Mouse (Mus musculus): ENCODE data around the gene Pcsk2.
A peak's percentile ranks its signal among the peaks of the same experiment; 100 is the strongest.

Gene Pcsk2

DNA sequence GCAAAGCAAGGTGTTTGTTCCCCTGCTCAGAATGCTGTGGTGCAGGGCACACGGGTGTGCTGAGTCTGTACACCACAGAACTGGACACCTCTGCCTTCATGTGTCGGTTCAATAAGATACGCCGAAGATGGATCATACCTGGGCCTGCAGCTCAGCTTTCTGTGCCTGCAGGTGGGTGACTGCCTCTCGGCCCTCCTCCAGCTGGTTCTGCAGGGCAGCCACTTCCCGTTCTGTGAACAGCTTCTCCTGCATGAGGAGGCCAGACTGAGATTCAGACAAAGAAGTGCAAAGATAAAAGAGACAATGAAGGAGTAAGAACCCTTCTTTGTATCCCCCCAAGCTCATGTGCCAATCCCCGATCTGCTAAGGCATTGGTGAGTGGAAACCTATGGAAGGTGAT, 295.6 kb downstream of the Pcsk2 start:
- DNase-seq = no peak

DNA sequence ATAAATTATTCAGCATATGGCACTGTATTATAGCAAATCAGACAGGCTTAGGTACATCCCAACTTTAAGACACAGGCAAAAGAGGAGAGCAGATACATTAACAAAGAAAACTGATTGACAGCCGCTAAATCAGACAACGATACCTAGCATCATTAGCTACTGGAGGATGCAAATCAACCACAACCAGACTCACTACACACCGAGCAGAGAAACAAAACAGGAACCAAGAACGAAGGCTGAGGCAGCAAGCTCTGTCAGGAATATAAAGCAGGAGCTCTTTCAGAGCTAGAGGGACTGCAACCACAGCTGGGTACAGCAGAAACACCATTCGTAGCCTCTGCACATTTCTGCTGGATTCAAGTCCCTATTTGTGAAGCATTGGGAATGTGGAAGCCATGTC, 298.8 kb downstream of the Pcsk2 start:
- DNase-seq = no peak

DNA sequence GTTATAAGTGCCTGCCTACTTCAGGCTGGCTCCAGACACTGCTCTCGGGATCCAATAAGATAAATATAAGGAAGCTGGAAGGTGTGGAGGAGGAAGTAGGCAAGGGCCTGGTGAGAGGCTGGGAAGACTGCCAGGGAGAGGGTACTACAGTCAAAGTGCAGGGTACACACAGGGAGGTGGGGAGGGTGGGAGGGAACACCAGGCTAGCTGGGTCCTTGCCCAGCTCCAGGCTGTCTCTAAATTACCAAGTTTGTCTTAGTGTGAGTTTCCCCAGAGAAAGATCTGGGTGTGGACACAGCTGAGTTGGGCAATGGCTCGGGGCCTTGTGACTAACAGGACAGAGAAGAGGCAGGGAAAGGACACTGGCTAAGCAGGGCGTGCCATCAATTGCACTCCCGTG, 300.8 kb downstream of the Pcsk2 start:
- DNase-seq = peak; percentile 23

DNA sequence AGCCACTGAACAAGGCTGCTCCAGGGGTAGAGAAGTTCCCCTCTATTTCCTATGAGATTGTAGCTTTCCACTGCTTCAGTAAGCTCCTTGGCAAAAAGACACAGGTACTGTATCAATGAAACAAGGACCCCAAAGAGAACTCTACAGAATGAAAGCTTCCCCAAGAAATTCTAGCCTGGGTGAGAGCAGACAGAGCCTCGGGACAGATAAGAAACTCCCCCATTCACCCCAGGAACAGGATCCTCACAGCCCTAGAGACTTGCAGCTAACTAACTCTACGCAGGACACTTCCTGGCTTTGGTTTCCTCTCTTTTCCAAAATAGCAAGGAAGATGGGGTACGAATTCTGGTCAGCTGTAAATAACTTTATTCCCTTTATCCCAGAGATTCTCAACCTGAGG, 301.3 kb downstream of the Pcsk2 start:
- no peak for DNase-seq

DNA sequence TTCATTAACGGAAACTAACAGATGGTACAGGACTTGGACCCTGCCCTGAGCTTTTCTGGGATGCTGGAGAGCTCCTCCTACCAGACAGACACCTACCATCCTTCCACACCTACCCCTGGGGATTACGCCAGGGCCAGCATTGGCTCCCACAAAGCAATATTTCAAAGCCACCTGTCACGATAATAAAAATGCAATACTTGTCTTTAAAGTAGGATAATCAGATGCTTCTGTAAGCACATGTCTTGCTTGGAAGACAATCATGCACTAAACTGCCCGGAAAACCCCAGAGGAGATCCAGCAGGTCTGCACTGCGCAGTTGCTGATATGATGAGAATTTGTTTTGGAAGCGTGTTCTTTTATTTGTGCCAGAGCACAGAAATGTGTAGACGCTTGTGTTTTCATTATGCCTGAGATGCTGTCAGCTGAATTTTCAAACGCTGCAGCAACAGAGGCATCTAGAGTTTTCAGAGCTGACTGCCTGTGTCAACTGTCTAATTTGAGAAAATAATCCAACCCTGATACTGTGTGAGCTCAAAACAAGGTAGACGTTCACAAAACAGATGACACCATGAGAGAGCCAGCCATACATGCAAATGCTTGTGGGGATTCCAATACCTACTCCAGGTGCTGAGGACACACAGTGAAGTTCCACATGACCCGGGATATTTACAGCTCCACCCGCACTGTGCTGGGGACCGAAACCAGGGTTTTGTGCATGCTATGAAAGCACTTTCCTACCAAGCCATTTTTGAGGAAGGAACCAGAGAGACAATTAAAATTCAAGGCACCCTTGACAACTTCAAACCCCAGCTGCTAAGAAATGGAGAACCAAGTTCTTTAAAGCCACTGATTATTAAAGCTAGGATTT, 305.6 kb downstream of the Pcsk2 start:
- no peak for DNase-seq

DNA sequence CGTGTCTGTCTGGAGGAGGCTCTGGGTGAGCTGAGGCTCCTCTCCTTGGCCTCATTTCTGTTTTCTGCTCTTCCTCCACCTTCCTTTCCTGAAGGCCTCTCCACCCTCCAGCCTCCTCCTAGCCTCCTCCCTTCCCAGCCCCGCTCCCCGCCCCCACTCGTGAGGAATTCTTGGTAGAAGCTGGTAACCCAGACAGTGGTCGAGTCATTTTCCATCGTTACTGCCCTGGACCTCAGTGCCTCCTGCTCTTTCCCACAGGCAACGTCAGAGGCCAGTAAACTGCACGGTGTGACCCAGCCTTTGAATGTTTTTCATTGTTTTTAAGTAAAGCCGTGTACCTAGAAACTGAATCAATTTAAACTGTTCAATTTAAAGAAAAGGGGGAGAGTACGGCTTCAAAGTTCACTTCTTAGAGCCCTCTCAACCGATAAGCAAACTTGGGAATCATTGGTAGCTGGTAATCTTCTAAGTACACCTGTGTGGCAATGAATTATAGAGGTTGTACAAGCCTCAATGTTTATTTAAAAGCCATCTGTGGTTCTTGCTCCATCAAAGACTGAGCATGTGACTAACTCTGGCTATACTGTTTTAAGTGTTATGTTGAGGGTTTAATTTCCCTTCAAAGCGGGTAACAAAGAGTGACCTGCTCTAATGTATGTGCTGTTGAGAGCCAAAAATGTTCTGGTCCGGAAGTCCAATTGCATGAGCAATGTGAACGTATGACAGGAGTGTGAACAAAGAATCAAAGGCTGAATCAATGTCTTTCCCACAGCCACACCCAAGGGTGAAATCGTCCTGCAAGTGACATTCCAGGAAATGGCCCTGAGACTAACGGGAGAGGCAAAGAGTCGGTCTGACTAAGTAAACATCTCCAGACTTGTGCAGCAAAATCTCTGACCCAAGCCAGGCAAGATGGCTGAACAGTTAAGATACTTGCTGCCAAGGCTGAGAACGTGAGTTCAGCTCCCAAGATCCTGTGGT, 306.6 kb downstream of the Pcsk2 start:
- no peak for DNase-seq

DNA sequence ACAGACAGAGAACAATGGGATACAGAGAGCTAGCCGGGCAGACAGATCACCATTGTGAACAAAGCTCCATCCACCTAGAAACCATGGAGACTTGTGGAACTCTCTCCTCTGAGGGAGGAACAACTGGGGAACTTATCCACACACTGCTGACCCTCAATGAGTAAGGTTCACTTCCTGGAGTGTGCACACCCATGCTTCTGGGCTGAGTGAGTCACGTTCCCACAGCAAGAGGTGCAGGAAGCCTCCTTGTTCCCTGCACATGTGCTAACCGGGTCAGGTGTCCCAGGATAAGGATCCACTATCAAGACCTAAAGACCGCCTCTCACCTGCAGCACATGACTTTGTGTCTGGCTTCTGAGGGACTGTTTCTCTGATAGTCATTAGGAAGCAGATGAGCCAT, 307.5 kb downstream of the Pcsk2 start:
- DNase-seq = no peak

DNA sequence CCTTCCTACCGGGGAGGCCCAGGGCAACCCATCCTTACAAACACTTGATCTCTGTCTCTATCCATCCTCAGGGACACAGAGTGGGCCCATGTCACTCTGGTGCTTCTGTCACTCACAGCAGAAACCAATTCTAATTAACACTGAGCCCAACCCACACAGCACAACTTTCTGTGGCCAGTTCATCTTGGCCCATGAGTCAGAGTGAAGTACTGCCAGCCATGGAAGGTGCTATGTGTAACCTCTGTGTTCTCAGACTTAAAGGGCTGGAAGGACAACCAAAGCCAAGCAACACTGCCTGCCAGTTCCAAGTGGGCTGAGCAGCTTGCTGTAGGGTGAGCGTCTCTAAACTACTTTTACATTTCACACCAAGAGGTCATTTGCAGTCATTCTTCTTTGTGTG, 313.2 kb downstream of the Pcsk2 start:
- no peak for DNase-seq

DNA sequence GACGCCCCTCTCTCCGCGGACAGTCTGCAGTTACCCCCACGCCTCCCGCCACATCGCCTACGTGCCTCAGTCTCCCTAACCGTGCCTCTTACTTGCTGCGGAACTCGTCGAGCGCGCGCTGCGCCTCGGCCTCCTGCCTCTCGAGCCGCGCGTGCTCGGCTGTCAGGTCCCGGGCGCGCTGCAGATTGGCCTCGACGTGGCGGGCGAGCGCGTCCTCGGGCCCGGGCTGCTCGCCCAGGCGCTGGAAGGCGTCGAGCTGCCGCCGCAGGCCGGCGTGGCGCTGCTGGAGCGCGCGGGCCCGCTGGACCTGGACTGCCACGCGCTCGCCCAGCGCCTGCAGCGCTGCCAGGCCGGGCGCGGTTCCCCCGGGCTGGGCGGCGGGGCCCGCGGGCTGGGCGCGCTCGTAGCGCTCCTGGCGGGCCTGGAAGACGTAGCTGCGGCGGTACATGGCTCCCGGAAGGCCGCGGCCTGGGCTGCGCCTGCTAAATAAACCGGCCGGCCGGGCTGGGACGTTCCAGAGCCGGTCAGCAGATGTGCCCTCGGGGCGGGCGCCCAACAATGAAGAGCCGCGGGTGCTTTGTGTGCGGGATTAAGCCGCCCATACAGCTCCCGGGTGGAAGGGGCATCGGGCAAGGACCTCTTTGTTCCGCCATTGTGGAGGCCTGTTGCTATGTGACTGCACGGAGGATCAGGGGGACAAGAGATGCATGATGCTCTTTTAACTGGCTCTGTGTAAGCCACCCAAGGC, 316.7 kb downstream of the Pcsk2 start, which contains the start of gene Bfsp1:
Gene Bfsp1 (minus strand): TSS at position 690 of the 748 bp plus-strand sequence.
- peak; percentile 16 for DNase-seq

DNA sequence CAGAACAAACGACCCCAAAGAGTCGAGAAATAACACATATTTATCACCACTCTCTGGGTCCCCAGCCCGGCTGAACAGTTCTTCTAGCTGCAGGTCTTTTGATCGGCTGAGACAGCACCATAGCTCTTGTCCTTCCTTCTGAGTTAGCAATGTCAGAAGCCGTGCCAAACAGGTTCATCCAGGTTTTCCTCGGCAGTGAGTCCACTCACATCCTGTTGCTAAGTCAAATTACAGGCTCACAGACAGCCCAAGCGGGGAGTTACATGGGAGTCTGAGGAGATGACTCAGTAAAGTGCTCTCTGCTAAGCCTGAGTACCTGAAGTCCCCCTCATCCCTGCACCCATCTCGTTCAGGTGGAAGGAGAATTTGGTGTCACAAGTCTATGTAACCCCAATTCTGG, 318.6 kb downstream of the Pcsk2 start:
- no peak for DNase-seq

All from right cerebral cortex, adult 18-20 months (tissue).